Mouse (Mus musculus): ENCODE data around the gene Cnpy2. TPM values are rescaled to one million over a fixed set of nuclear protein-coding genes. Genes with fewer than 3 reads are reported as not detected.

Cnpy2 gene
- polyA plus RNA-seq, 1 experiment from 2014 or later = 390 TPM

DNA sequence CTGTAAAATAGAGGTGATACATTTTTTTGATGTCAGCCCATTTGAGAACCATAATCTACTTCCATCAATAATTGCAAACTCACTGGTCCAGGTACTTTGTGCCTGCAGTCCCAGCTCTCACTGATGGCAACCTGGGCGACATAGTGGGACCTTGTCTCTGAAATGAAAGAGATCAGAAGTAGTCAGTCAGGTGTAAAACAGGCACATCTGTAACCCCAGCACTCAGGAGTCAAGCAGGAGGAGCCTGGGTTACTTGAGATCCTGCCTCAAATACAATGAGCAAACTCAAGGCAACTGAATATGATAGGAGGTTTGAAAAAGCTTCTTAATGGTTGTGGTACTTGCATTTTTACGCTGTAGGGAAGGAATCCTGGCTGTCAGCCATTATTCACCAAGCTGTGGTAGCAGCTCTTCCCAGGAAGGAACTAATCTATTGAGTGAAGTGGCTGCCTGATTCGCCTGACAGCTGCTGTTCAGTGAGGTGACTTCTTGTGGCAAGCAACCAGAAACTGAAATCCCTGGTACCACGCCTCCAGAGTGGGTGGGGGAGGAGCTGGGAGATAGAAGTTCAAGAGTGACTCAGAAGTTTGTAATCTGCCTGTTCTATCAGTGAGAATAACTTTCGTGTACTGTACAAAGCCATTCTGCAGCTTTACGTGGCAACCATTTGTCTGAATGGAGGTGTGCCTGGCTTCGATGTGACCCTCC is 22.5 kb downstream of the Cnpy2 start:
- Histone ChIP-seq H3K36me3 (peaks cover 7% of the 10 kb centered on the region), H3K27me3 (no peaks in the 10 kb centered on the region), H3K4me3 (no peak overlapping the region), H3K4me2 (replicated peaks) (peak overlapping the region; percentile 14; the same call in 1 of the 2 replicates), H3K27ac (no peak overlapping the region), H3K4me1 (peaks cover 8% of the 10 kb centered on the region), H3K9ac (peak overlapping the region; percentile 8; the same call in 1 of the 2 replicates), H3K9me3 (no peaks in the 10 kb centered on the region)
- peak; percentile 71 for ATAC-seq (ENCODE audit: low FRiP score, low read depth)
- 61% methylated on average over 7 of the region's 7 CpGs for WGBS

DNA sequence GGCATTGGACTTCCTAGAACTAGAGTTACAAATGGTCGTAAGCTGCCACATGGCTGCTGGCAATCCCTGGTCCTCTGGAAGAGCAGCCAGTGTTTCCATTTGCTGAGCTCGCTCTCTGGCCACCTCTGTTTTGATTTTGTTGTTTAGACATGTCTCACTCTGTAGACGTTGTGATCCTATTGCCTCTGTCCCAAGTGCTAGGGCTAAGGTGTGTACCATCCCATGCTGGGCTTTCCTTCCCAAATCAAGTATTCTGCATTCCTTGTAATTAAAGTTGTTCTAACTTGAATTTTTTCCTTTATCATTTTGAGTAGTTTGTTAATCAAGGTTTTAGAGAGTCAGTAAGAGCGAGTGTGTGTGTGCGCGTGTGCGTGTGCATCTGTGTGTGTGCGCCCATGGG is 25.3 kb downstream of the Cnpy2 start:
- no peak overlapping the region for H3K9ac ChIP-seq
- H3K27me3 ChIP-seq = no peaks in the 10 kb centered on the region
- no peaks in the 10 kb centered on the region for H3K9me3 ChIP-seq
- no peak for ATAC-seq (ENCODE audit: low FRiP score, low read depth)
- WGBS = 91% methylated on average over 8 of the region's 8 CpGs
- H3K4me1 ChIP-seq = peaks cover 8% of the 10 kb centered on the region
- H3K4me3 ChIP-seq = no peak overlapping the region
- no peak overlapping the region for H3K4me2 ChIP-seq (replicated peaks)
- peaks cover 34% of the 10 kb centered on the region for H3K36me3 ChIP-seq
- no peak overlapping the region for H3K27ac ChIP-seq

DNA sequence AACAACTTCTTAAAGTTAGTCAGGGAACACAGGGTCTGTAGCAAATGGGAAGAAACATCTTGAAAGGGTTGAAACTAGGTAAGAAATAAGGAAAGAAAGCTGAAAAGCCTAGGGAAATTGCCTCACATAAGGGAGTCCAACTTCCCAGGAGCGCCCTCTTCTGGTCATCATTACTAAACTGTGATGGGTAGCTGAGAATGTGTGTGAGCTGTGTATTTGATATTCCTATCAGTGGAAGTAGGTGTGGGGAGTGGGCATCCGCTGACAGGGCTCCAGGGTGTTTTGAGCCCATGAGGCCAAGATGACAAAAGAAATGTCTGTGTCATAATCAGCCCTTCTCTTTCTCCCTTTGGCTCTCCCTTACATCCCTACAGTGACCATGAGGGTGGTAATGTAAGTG is 36.5 kb downstream of the Cnpy2 start:
- Histone ChIP-seq H3K4me3 (no peak overlapping the region), H3K36me3 (peaks cover 95% of the 10 kb centered on the region), H3K27ac (no peak overlapping the region), H3K9ac (no peak overlapping the region), H3K4me1 (no peaks in the 10 kb centered on the region), H3K4me2 (replicated peaks) (no peak overlapping the region), H3K9me3 (no peaks in the 10 kb centered on the region), H3K27me3 (no peaks in the 10 kb centered on the region)
- no peak for ATAC-seq (ENCODE audit: low FRiP score, low read depth)
- WGBS = 61% methylated on average over 2 of the region's 2 CpGs

DNA sequence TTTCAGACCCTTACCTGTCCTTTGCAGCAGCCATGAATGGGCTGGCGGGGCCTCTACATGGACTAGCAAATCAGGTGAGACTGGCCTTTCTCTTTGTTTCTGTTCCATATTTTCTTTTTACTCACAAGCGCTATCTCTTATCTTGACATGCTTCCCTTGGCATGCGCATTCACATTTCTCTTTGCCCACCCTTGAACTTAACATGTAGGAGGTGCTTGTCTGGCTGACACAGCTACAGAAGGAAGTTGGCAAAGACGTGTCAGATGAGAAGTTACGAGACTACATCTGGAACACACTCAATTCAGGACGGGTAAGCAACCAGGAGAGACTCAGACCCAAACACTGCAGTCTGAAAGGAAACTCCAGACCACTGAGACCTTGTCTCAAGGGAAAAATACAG is 37.0 kb downstream of the Cnpy2 start:
- no peak overlapping the region for H3K27ac ChIP-seq
- H3K4me1 ChIP-seq = no peaks in the 10 kb centered on the region
- H3K27me3 ChIP-seq = no peaks in the 10 kb centered on the region
- no peak for ATAC-seq (ENCODE audit: low FRiP score, low read depth)
- no peaks in the 10 kb centered on the region for H3K9me3 ChIP-seq
- no peak overlapping the region for H3K9ac ChIP-seq
- H3K4me2 ChIP-seq (replicated peaks) = no peak overlapping the region
- 88% methylated on average over 6 of the region's 6 CpGs for WGBS
- H3K36me3 ChIP-seq = peaks cover 95% of the 10 kb centered on the region
- no peak overlapping the region for H3K4me3 ChIP-seq

DNA sequence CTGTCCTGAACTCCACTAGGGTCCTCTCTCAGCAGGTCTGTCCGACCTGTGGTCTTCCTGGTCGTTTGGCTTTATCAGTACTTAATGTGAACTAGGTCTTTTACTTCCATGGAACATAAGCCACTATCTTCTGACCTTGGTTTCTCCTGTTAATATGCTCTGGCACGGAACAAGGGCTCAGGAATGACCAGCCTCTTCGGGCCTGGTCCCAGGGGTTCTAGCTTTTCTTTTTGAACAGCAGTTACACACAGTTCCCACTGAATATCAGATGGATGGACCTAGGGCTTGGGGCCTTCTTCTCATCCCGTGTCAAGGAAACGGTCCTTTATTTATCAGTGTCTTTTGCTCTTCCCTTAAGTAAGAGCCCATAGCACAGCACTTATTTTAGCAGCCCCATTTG is 39.6 kb downstream of the Cnpy2 start:
- H3K4me2 ChIP-seq (replicated peaks) = no peak overlapping the region
- H3K27me3 ChIP-seq = no peaks in the 10 kb centered on the region
- H3K9ac ChIP-seq = no peak overlapping the region
- peaks cover 84% of the 10 kb centered on the region for H3K36me3 ChIP-seq
- WGBS = 88% methylated on average over 6 of the region's 6 CpGs
- H3K4me3 ChIP-seq = no peak overlapping the region
- H3K27ac ChIP-seq = no peak overlapping the region
- no peaks in the 10 kb centered on the region for H3K9me3 ChIP-seq
- no peak for ATAC-seq (ENCODE audit: low FRiP score, low read depth)
- no peaks in the 10 kb centered on the region for H3K4me1 ChIP-seq

DNA sequence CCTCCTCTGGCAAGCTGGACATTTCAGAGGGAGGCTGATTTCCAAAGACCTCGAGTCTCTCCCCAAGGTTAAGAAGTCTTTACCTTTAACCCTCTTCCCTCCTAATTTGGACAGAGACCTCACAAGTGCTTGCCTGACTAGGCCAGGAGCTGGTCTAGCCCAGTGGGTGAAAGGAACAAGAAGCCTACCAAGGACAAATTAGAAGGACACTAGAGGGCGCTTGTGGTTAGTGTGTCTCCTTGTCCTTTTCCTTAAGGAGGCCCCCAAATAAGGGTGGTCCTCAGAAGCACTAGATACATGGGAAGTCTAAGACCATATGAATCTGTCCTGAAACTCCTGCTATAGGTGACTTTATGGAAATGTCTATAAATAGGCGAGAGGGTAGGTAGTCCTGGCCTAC is 40.3 kb downstream of the Cnpy2 start:
- Histone ChIP-seq H3K27me3 (no peaks in the 10 kb centered on the region), H3K9ac (no peak overlapping the region), H3K9me3 (no peaks in the 10 kb centered on the region), H3K4me3 (no peak overlapping the region), H3K4me2 (replicated peaks) (no peak overlapping the region), H3K36me3 (peaks cover 80% of the 10 kb centered on the region), H3K27ac (no peak overlapping the region), H3K4me1 (peaks cover 3% of the 10 kb centered on the region)
- no peak for ATAC-seq (ENCODE audit: low FRiP score, low read depth)
- 46% methylated on average over 3 of the region's 3 CpGs for WGBS

DNA sequence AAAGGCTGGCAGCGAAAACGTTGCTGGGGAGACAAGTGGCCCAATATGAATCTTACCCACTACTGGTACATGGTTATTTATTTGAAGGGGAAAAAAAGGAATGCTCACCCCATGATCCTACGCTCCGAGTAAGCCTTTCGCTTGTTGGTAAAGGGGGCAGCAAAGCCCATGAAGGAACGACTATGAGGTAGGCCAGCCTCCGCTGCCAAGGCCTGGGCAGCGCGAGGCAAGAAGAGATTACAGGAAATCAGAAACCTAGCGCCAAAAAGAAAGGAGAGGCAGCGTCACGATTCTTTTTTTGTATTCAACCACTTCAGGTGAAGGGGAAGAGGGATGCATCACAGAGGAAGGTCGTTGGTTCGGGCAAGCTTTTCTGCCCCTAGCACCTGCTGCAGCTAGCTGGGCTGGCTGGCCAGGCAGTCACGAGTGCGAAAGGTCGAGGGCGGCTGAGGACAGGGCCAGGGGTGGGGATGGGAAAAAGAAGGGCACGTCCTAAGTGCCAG is 45.7 kb downstream of the Cnpy2 start:
- H3K9ac ChIP-seq = peak overlapping the region; percentile 82
- H3K4me1 ChIP-seq = peaks cover 14% of the 10 kb centered on the region
- ATAC-seq (ENCODE audit: low FRiP score, low read depth) = no peak
- H3K27me3 ChIP-seq = no peaks in the 10 kb centered on the region
- H3K4me2 ChIP-seq (replicated peaks) = peak overlapping the region; percentile 94
- peaks cover 27% of the 10 kb centered on the region for H3K36me3 ChIP-seq
- peak overlapping the region; percentile 95; the same call in 1 of the 2 replicates for H3K27ac ChIP-seq
- H3K9me3 ChIP-seq = no peaks in the 10 kb centered on the region
- WGBS = 19% methylated on average over 19 of the region's 19 CpGs
- H3K4me3 ChIP-seq = peak overlapping the region; percentile 71

DNA sequence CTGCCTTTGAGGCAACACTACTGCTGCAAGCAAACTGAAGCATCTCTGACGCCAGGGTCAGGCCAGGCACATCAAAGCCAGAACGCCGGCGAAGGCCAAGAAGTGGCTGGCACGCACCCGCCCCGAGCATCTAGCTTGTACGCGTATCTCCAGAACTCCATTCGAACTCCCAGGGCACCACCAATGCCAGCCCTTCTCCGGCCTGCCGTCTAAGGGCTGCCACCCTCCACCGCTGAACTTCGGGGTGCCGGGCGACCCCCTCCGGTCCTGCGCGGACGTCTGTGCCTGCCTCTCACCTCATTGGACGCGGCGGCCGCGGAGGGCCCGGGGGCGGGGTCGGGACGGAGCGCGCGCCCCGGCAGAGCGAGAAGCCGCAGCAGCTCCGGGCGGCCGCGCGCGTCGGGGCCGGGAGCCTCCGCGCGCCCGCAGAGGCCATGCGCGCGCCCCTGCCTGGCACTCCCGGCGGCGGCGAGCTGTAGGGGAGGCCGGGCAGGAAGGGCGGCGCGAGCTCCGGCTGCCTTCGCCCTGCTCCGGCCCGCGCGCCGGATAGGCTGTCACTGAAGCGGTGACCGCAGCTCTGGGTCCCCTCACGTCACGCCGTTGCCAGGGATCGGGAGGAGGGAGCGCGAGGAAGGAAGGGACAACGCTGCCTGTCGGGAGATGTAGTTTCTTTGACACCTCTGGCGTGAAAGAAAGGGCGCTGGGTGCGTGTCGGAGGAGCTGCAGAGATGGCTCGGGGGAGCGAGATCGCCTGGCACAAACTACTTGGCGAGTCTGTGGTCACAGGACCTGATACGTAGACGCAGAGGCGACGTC is 46.4 kb downstream of the Cnpy2 start, which contains the start of gene Coq10a:
Gene Coq10a, minus strand, starts transcription at position 596 of the 816 bp plus-strand sequence.
- Histone ChIP-seq H3K4me1 (peaks cover 14% of the 10 kb centered on the region), H3K4me3 (peak within 1 kb of the TSS; percentile 71), H3K36me3 (peaks cover 21% of the 10 kb centered on the region), H3K27me3 (no peaks in the 10 kb centered on the region), H3K9me3 (no peaks in the 10 kb centered on the region), H3K27ac (peak within 1 kb of the TSS; percentile 95), H3K4me2 (replicated peaks) (peak within 1 kb of the TSS; percentile 94), H3K9ac (peak within 1 kb of the TSS; percentile 82)
- ATAC-seq (ENCODE audit: low FRiP score, low read depth) = peak; percentile 92
- under 1% methylated on average over 80 of the region's 87 CpGs for WGBS

DNA sequence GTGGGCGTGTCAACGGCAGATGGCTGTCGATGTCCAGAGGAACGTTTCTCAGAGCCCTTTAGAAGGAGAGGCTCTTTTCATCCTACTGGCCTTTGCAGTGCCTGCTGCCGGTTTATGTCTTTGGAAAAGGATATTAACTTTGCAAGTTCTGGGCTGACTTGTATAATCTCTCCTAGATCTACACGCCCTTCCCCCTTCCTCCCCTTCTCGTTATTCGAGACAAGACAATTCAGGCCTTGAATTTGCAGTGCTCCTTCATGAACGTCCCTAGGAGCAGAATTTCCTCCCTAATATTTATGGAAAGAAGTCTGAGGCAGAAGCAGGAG is 46.9 kb downstream of the Cnpy2 start:
- Histone ChIP-seq H3K9ac (peak overlapping the region; percentile 82), H3K27ac (peak overlapping the region; percentile 95), H3K4me3 (peak overlapping the region; percentile 71), H3K4me2 (replicated peaks) (peak overlapping the region; percentile 94), H3K9me3 (no peaks in the 10 kb centered on the region), H3K27me3 (no peaks in the 10 kb centered on the region), H3K4me1 (peaks cover 14% of the 10 kb centered on the region), H3K36me3 (peaks cover 15% of the 10 kb centered on the region)
- WGBS = 4% methylated on average over 9 of the region's 9 CpGs
- ATAC-seq (ENCODE audit: low FRiP score, low read depth) = no peak

DNA sequence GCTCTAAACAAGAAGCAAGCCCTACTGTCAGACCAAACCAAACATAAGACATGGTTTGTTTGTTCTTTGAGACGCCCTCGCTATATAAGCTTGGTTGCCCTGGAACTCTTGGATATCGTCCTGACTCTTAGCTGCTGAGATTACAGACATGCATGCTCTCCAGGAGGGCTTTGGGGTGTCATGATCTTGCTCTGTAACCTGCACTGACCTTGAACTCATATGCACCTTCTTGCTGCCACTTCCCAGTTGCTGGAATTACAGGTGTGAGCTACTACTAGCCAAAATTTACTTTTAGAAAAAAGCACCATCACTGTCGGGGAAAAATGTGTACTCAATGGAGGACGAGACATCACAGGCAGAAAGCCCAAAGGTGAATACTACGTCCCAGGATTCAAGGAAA is 47.3 kb downstream of the Cnpy2 start:
- H3K27me3 ChIP-seq = no peaks in the 10 kb centered on the region
- H3K9me3 ChIP-seq = no peaks in the 10 kb centered on the region
- H3K36me3 ChIP-seq = peaks cover 13% of the 10 kb centered on the region
- H3K9ac ChIP-seq = peak overlapping the region; percentile 82
- H3K4me3 ChIP-seq = peak overlapping the region; percentile 71
- ATAC-seq (ENCODE audit: low FRiP score, low read depth) = no peak
- peak overlapping the region; percentile 95 for H3K27ac ChIP-seq
- WGBS = 83% methylated on average over 6 of the region's 6 CpGs
- peaks cover 14% of the 10 kb centered on the region for H3K4me1 ChIP-seq
- peak overlapping the region; percentile 94 for H3K4me2 ChIP-seq (replicated peaks)

DNA sequence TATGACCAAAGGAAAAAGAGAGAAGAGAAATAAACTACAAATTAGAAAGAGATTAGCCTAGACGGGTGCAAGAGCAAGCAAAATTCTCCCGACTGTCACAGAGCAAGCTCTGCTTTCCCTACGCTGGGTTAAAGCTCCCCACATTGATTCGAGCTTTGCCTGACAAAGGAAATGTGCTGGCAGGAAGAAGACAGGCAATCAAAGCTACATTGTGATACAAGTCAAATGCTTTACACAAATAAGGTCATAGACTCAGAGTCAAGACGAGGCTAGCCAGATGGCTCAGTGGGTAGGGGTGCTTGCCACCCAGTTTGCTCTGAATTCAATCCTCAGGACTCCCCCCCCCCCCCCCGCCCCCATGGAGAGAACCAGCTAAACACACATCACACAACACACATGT is 47.8 kb downstream of the Cnpy2 start:
- WGBS = 69% methylated on average over 5 of the region's 6 CpGs
- H3K4me3 ChIP-seq = no peak overlapping the region
- peaks cover 10% of the 10 kb centered on the region for H3K36me3 ChIP-seq
- peaks cover 14% of the 10 kb centered on the region for H3K4me1 ChIP-seq
- H3K9me3 ChIP-seq = no peaks in the 10 kb centered on the region
- no peak overlapping the region for H3K27ac ChIP-seq
- H3K4me2 ChIP-seq (replicated peaks) = no peak overlapping the region
- H3K27me3 ChIP-seq = no peaks in the 10 kb centered on the region
- H3K9ac ChIP-seq = no peak overlapping the region
- no peak for ATAC-seq (ENCODE audit: low FRiP score, low read depth)

DNA sequence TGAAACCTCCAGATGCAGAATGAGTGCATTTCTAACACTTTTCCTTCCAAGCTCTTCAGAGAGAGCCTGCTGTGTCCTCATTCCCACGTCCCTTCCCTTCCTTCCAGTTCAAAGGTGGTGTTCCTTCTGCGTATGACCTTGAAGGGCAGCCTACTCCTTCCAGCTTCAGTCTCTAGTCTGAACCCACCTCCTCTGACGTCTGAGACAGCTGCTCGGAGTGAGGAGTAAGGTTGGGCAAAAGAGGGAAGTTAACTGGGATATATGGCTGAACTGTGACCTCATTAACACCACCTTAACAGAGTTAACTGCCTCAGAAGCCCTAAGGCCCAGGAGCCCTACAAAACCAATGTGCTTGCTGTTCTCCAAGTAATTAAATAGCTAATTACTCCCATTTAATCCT is 48.3 kb downstream of the Cnpy2 start:
- Histone ChIP-seq H3K9me3 (no peaks in the 10 kb centered on the region), H3K4me2 (replicated peaks) (no peak overlapping the region), H3K27ac (no peak overlapping the region), H3K27me3 (no peaks in the 10 kb centered on the region), H3K4me3 (no peak overlapping the region), H3K36me3 (peaks cover 4% of the 10 kb centered on the region), H3K4me1 (peaks cover 14% of the 10 kb centered on the region), H3K9ac (no peak overlapping the region)
- no peak for ATAC-seq (ENCODE audit: low FRiP score, low read depth)
- 20% methylated on average over 4 of the region's 4 CpGs for WGBS

Measured in limb, embryonic 13.5 days (tissue).